Mouse (Mus musculus) heart, postnatal 0 days (tissue): ENCODE results near the gene Olfr1423. TPM values are rescaled to one million over a fixed set of nuclear protein-coding genes. Genes with fewer than 3 reads are reported as not detected.

ENCODE experiments used
- ATAC-seq: fragments of 200-750 bp; cut with Nextera tagmentation; 2 replicates; pipeline ENCODE4 v1.8.0; 2017; ENCODE audit warnings: low read depth, moderate number of reproducible peaks, moderate library complexity; ENCODE audit not compliant: insufficient read depth
- DNase-seq: peaks from one replicate; pipeline ENCODE4 v3.0.0-alpha.2; 2016; ENCODE audit warnings: low spot score
- H3K27ac ChIP-seq: fragments of 300-500 bp; sonication (generic); 2 replicates; pipeline ENCODE4 v1.5.1; 2014; ENCODE audit warnings: low read depth, mild to moderate bottlenecking
- H3K27me3 ChIP-seq: fragments of 300-500 bp; sonication (generic); 2 replicates; pipeline ENCODE4 v1.6.1; 2014; ENCODE audit warnings: low read length, mixed read lengths; ENCODE audit not compliant: control insufficient read depth, insufficient read depth
- H3K36me3 ChIP-seq: fragments of 300-500 bp; sonication (generic); replicated peaks from 2 replicates; pipeline ENCODE4 v1.6.1; 2014; ENCODE audit warnings: low read length, mixed read lengths; ENCODE audit not compliant: control insufficient read depth, insufficient read depth
- H3K4me1 ChIP-seq: fragments of 300-500 bp; sonication (generic); 2 replicates; pipeline ENCODE4 v1.6.1; 2014; ENCODE audit warnings: antibody characterized with exemption; ENCODE audit not compliant: control insufficient read depth, insufficient read depth
- H3K4me2 ChIP-seq: fragments of 300-500 bp; sonication (generic); 2 replicates; pipeline ENCODE4 v1.6.1; 2014; ENCODE audit warnings: low read depth, mild to moderate bottlenecking, low read length, moderate library complexity
- H3K4me3 ChIP-seq: fragments of 300-500 bp; sonication (generic); 2 replicates; pipeline ENCODE4 v1.5.1; 2014; ENCODE audit warnings: low read depth, low read length
- H3K9ac ChIP-seq: fragments of 300-500 bp; sonication (generic); replicated peaks from 2 replicates; pipeline ENCODE4 v1.6.1; 2014; ENCODE audit warnings: low read depth, low read length, mixed read lengths
- H3K9me3 ChIP-seq: fragments of 300-500 bp; sonication (generic); replicated peaks from 2 replicates; pipeline ENCODE4 v1.6.1; 2016; ENCODE audit warnings: low read length; ENCODE audit not compliant: control insufficient read depth
- CTCF ChIP-seq: IDR thresholded peaks from 2 replicates; pipeline ENCODE4 v1.5.1; 2016; ENCODE audit warnings: antibody characterized with exemption, control low read depth, low read depth
- EP300 ChIP-seq: IDR thresholded peaks from 2 replicates; pipeline ENCODE4 v1.6.1; 2016; ENCODE audit warnings: antibody characterized with exemption, low read depth
- WGBS: fragments of 180-500 bp; shearing (Covaris S2); extraction: QIAGEN DNeasy Blood & Tissue Kit; methylation state at CpG from one replicate; pipeline ENCODE4 v1.1.7; 2014; 5-methylcytosine and 5-hydroxymethylcytosine counted together
- polyA plus RNA-seq: library from polyadenylated mRNA; unstranded; fragments of >200 nt; fragmentation: Nextera tagmentation; extraction: Ambion mirVana; gene quantifications from 2 replicates; pipeline ENCODE4 v1.2.1, GENCODE M21; 2015
- total RNA-seq: library from RNA; depleted of rRNA; stranded (reverse); fragments of >200 nt; gene quantifications from 2 replicates; pipeline ENCODE4 v1.2.3, GENCODE M21; 2014; ENCODE audit warnings: low replicate concordance

Gene Olfr1423
- total and polyA plus RNA-seq, 2 experiments from 2014 or later = not detected

DNA sequence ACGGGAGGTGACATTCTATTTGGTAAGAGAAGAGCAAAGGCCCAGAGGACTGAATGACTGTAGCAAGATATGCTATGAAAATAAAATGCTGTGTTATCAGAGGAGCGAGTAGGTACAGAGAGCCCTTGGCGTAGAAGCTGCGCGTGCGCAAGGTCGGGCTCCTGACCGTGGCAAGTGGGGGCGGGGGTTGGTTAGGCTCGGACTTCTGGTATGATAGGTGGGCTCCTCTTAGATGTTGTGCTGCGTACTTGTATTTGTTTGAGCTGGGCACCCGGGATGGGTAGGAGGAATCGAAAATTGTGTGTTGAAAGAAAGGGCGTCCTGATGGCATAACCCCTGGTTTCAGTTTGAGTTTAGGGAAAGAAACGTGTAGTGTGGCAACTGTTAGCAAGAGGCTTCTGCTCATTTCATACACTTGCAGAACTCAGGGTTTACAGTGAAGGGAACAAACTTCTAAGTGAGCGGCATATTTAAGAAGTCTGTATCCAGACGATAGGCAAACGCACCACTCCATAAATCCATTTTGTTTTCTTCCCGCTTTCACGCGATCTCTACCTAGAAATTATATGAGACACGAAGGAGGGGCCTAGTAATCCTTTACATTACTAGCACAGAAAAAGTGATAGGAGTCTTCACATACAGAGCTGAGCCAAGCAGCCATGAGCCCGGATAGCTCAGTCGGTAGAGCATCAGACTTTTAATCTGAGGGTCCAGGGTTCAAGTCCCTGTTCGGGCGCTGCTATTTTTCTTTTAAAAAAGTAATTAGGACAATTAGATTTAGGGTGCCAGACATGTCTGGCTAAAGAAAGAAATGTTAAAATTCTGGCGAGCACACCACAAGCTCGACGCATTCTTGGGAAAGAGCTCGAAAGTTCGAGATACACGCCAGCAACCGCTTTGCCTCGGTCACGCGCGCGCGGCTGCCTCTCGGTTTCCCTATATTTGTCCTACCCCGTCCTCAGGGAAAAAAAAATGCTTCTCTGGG, 35.4 kb downstream of the Olfr1423 start:
- peak overlapping the region; percentile 73 for H3K4me3 ChIP-seq
- DNase-seq (peak; percentile 81), ATAC-seq (peak; percentile 77)
- under 1% methylated on average over 41 of the region's 41 CpGs for WGBS
- no peaks in the 10 kb centered on the region for H3K36me3 ChIP-seq
- TF ChIP-seq CTCF (no peak), EP300 (peak; percentile 38; the same call in 1 of the 2 replicates)
- peaks cover 18% of the 10 kb centered on the region for H3K4me1 ChIP-seq
- no peaks in the 10 kb centered on the region for H3K27me3 ChIP-seq
- no peaks in the 10 kb centered on the region for H3K9me3 ChIP-seq
- peak overlapping the region; percentile 65 for H3K9ac ChIP-seq
- H3K27ac ChIP-seq = peak overlapping the region; percentile 91
- H3K4me2 ChIP-seq = peak overlapping the region; percentile 73

DNA sequence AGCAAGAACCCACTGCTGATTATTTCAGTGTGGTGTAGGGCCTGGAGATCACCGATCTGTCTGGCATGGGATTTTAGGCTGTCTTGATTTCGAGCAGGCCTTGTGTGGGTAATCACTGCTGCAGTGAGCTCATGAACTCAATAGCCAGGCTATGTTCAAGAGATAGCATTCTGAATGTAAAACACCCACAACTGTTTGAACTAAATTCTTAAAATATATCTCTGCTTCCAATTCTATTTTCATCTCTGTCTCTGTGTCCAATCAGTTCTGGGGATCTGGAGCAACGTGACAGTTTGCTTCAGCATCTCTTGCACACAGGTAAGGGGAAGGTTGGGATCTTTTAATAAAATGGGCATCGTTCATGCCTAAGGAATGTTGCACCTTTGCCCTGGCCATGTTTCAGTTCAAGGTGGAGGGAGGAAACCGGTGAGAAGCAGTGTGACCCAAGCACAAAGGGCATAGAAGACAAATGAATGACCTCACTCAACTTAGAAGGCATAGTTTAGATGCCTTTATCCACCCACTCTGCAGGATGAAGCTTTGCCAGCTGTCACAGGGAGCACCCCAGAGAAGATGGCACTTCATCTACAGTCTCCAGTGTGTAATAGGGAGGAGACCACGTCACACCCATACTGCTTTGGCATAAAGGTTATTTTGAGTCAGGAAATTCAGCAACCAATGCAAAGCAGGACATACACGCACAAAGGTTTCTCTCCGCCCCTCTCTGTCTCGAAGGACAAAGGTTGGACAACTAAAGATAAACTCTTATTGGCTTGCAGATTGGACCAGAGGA, 36.7 kb downstream of the Olfr1423 start:
- peak; percentile 21 for DNase-seq
- Histone ChIP-seq H3K9ac (no peak overlapping the region), H3K36me3 (no peaks in the 10 kb centered on the region), H3K4me1 (peaks cover 18% of the 10 kb centered on the region), H3K4me2 (peak overlapping the region; percentile 73), H3K9me3 (no peaks in the 10 kb centered on the region), H3K4me3 (peak overlapping the region; percentile 73; the same call in 1 of the 2 replicates), H3K27ac (peak overlapping the region; percentile 91), H3K27me3 (no peaks in the 10 kb centered on the region)
- 23% methylated on average over 9 of the region's 9 CpGs for WGBS
- peak; percentile 17; the same call in 1 of the 2 replicates for ATAC-seq
- no peak for TF ChIP-seq CTCF
- TF ChIP-seq EP300 = no peak

DNA sequence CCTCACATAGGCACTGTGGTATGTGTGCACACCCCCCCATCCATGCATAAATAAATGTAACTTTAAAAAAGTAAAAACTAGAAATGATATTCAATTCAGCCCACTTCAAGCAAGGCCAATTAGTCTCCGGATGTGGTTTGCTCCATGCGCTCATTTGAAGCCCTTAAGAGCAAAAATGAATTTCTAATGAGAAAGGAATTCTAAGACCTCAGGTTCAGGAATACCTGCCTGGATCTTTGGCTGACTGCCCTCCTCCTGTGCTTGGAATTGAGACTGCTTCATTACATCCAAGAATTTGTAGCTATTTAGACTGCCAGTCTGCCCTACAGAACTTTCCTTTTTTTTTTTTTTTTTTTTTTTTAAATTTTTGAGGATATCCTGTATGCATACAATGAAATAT, 37.5 kb downstream of the Olfr1423 start:
- Histone ChIP-seq H3K9me3 (no peaks in the 10 kb centered on the region), H3K36me3 (no peaks in the 10 kb centered on the region), H3K27me3 (no peaks in the 10 kb centered on the region), H3K4me2 (no peak overlapping the region), H3K4me3 (no peak overlapping the region), H3K4me1 (peaks cover 18% of the 10 kb centered on the region), H3K9ac (no peak overlapping the region), H3K27ac (no peak overlapping the region)
- no peak for DNase-seq
- ATAC-seq = no peak
- no peak for TF ChIP-seq EP300
- TF ChIP-seq CTCF = no peak
- WGBS = 74% methylated on average over 2 of the region's 2 CpGs

DNA sequence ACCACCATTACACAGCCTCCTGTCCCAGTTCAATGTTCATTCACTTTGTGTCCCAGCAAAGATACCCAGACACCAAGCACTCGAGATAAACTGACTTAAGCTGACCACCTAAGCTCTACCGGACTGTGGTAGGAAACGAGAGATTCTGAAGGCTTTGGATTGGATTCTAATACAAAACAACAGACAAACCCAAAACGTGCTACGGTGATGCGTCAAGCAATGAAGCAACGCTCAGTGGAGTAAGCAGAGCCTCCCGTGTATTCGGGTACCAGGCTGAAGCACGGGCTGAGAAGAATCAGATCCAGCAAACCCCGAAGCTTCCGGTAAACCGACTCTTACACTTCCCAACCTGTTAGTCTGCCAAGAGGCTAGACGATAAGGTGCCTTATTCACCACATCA, 38.3 kb downstream of the Olfr1423 start:
- 51% methylated on average over 14 of the region's 14 CpGs for WGBS
- Histone ChIP-seq H3K27me3 (no peaks in the 10 kb centered on the region), H3K9me3 (no peaks in the 10 kb centered on the region), H3K36me3 (no peaks in the 10 kb centered on the region), H3K4me3 (no peak overlapping the region), H3K4me2 (peak overlapping the region; percentile 10; the same call in 1 of the 2 replicates), H3K4me1 (peaks cover 18% of the 10 kb centered on the region), H3K27ac (no peak overlapping the region), H3K9ac (no peak overlapping the region)
- ATAC-seq = no peak
- no peak for DNase-seq
- TF ChIP-seq EP300 (no peak), CTCF (no peak)

DNA sequence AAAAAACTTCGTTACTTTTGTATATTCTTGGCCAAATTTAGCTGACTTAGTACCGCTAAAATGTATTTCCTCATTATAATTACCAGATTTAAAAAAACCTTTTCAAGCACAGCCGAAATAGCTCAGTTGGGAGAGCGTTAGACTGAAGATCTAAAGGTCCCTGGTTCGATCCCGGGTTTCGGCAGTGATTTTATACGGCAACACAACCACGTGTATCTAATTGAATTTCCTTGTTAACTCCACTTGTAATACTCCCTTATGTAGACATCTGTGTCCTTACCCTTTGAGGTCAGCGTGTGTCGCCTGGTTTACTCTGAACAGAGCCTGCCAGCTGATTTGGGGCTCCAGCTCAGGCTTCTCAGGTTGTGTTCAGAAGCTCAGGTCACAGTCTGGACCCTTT, 39.0 kb downstream of the Olfr1423 start:
- Histone ChIP-seq H3K27me3 (no peaks in the 10 kb centered on the region), H3K4me2 (peak overlapping the region; percentile 10), H3K4me1 (peaks cover 15% of the 10 kb centered on the region), H3K9me3 (no peaks in the 10 kb centered on the region), H3K36me3 (no peaks in the 10 kb centered on the region), H3K27ac (no peak overlapping the region), H3K4me3 (no peak overlapping the region), H3K9ac (no peak overlapping the region)
- DNase-seq = peak; percentile 47
- TF ChIP-seq CTCF (no peak), EP300 (no peak)
- ATAC-seq = no peak
- 17% methylated on average over 11 of the region's 11 CpGs for WGBS
